Mouse (Mus musculus): ENCODE results near the gene Lrp2. TPM values are rescaled to one million over a fixed set of nuclear protein-coding genes. Genes with fewer than 3 reads are reported as not detected.
A peak's percentile ranks its signal among the peaks of the same experiment; 100 is the strongest.

Gene Lrp2
- polyA plus RNA-seq, 1 experiment from 2014 or later, result 0.74 TPM

DNA sequence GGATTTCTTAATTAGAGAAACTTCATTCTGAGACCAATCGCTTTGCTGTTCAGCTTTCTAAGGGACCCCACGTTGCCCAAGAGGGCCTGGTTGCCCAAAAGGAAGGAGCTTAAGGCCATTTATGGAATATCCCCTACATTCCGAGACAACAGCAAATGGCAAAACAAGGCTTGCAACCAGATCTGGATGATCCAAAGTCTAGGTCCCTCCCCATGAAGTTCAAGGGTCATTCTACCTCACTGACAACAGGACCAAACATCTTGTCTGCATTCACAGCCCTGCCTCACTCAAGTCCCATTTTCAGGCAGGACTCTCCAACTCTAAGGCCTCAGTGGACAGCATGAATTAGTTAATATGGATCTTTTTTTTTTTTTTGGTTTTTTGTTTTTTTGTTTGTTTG is 20.8 kb upstream of the Lrp2 start:
- Histone ChIP-seq H3K4me1 (replicated peaks) (peaks cover 3% of the 10 kb centered on the region; the same call in 1 of the 2 replicates), H3K4me3 (no peak overlapping the region), H3K9me3 (replicated peaks) (no peaks in the 10 kb centered on the region), H3K27me3 (replicated peaks) (0 out of 2 replicates have a peak, but pooled peaks cover 3% of the 10 kb centered on the region), H3K36me3 (no peaks in the 10 kb centered on the region), H3K27ac (ENCODE audit: poor library complexity, severe bottlenecking) (no peak overlapping the region), H3K9ac (no peak overlapping the region), H3K4me2 (no peak overlapping the region)
- no peak for ATAC-seq (ENCODE audit: insufficient number of reproducible peaks, low FRiP score)
- WGBS, result 85% methylated on average over 3 of the region's 3 CpGs

DNA sequence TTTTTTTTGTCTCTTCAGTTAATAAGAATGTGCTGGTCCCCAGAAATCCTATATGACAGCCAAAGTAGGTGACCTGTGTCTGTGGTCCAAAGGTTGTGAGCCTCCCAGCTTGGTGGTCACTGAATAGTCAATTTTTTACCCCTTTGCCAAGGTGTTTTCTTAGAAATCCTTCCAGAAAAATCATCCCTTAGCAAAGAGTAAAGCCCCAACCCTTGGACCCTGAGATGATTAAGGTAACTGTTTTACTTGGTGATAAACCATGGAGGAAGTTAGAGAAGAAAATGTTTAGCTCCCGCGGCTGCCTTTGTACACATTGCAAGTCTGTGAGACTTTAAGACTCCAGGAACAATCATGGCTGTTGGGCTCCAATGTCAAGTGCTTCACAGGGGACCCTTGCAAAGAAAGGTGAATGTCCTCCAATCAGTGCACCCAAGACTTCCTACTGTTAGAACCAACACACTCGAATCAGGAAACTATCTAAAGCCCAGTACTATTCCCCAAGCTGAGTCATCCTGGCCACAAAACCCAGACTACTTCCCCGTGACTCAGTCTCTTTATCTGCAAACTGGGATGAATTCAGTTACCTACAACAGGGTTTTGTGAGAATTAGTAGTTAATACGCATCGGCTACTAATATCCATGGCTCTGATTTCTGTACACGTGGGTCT is 18.0 kb upstream of the Lrp2 start:
- no peaks in the 10 kb centered on the region for H3K27me3 ChIP-seq (replicated peaks)
- 85% methylated on average over 7 of the region's 7 CpGs for WGBS
- ATAC-seq (ENCODE audit: insufficient number of reproducible peaks, low FRiP score), result no peak
- no peak overlapping the region for H3K4me3 ChIP-seq
- no peak overlapping the region for H3K27ac ChIP-seq (ENCODE audit: poor library complexity, severe bottlenecking)
- no peak overlapping the region for H3K9ac ChIP-seq
- H3K36me3 ChIP-seq, result no peaks in the 10 kb centered on the region
- peaks cover 8% of the 10 kb centered on the region for H3K4me1 ChIP-seq (replicated peaks)
- no peaks in the 10 kb centered on the region for H3K9me3 ChIP-seq (replicated peaks)
- H3K4me2 ChIP-seq, result no peak overlapping the region

DNA sequence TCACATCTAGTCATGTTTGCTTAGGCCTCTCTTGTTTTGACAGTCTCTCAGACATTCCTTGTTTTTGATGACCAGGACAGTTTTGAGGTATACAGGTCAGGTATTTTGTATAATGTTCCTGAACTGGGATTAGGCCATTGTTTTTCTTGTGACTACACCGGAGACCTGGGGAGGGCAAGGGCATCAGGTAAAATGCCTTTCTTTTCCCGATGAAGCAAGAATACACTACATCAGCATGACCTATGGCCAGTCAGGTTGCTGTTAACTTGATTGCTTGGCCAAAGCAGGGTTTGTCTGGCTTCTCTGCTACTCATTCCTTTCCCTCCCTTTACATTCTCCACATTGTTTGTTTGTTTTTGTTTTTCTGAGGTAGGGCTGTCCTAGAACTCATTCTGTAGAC is 7.3 kb upstream of the Lrp2 start:
- H3K4me1 ChIP-seq (replicated peaks), result no peaks in the 10 kb centered on the region
- H3K4me3 ChIP-seq, result no peak overlapping the region
- no peak for ATAC-seq (ENCODE audit: insufficient number of reproducible peaks, low FRiP score)
- H3K27me3 ChIP-seq (replicated peaks), result no peaks in the 10 kb centered on the region; the same call in 1 of the 2 replicates
- H3K27ac ChIP-seq (ENCODE audit: poor library complexity, severe bottlenecking), result no peak overlapping the region
- WGBS, result 87% methylated on average over 2 of the region's 2 CpGs
- no peaks in the 10 kb centered on the region for H3K36me3 ChIP-seq
- H3K9ac ChIP-seq, result no peak overlapping the region
- no peaks in the 10 kb centered on the region for H3K9me3 ChIP-seq (replicated peaks)
- H3K4me2 ChIP-seq, result no peak overlapping the region

DNA sequence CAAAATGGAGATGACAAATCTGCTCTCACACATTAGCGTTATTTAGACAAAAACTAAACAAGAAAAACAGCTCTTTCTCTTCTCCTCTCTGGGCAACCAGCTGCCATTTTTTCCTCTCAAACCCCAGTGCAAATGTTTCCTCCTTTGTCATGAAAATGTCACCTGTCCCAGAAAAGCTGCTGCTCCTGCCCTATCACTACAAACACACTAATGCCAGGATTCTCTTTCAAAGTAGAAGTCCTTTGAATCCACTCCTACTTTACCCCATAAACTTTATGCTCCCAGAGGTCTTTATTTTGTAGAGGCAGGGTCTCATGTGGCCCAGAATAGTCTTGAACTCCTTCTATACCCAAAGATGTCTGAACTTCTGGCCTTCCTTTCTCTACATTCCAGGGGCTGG is 6.7 kb upstream of the Lrp2 start:
- no peak overlapping the region for H3K9ac ChIP-seq
- H3K27ac ChIP-seq (ENCODE audit: poor library complexity, severe bottlenecking), result no peak overlapping the region
- peaks cover 5% of the 10 kb centered on the region for H3K4me1 ChIP-seq (replicated peaks)
- 46% methylated on average over 1 of the region's 1 CpGs for WGBS
- H3K36me3 ChIP-seq, result no peaks in the 10 kb centered on the region
- H3K27me3 ChIP-seq (replicated peaks), result peaks cover 6% of the 10 kb centered on the region
- no peaks in the 10 kb centered on the region for H3K9me3 ChIP-seq (replicated peaks)
- no peak overlapping the region for H3K4me3 ChIP-seq
- no peak overlapping the region for H3K4me2 ChIP-seq
- no peak for ATAC-seq (ENCODE audit: insufficient number of reproducible peaks, low FRiP score)

DNA sequence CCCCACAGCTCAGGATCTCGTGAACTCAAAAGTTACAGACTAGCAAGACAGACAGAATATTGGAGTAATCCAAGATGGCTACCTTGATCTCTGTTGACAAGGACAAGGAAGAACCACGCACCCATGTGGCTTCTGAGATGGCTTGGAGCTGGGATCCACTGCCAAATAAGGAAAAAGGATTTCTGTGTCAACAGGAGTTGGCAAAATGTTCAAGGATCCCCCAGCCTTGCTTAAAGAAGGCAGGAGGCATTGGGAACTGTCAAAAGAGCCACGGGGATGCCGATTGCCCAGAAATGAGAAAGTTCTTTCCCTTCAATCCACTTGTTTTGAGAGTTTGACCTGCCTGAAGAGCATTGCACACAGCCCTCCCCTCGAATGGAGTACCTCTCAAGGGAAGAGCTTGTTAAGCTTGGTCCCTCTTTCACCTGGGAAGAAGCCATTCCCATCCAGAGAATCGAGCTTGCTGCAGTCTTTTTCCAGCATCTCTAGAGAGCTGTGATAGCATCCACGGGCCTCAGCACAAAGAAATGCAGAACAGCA is 6.2 kb upstream of the Lrp2 start:
- 47% methylated on average over 7 of the region's 7 CpGs for WGBS
- no peak overlapping the region for H3K4me3 ChIP-seq
- peaks cover 10% of the 10 kb centered on the region for H3K4me1 ChIP-seq (replicated peaks)
- H3K4me2 ChIP-seq, result no peak overlapping the region
- ATAC-seq (ENCODE audit: insufficient number of reproducible peaks, low FRiP score), result no peak
- H3K27ac ChIP-seq (ENCODE audit: poor library complexity, severe bottlenecking), result no peak overlapping the region
- no peak overlapping the region for H3K9ac ChIP-seq
- H3K27me3 ChIP-seq (replicated peaks), result peaks cover 9% of the 10 kb centered on the region
- H3K36me3 ChIP-seq, result no peaks in the 10 kb centered on the region
- no peaks in the 10 kb centered on the region for H3K9me3 ChIP-seq (replicated peaks)

DNA sequence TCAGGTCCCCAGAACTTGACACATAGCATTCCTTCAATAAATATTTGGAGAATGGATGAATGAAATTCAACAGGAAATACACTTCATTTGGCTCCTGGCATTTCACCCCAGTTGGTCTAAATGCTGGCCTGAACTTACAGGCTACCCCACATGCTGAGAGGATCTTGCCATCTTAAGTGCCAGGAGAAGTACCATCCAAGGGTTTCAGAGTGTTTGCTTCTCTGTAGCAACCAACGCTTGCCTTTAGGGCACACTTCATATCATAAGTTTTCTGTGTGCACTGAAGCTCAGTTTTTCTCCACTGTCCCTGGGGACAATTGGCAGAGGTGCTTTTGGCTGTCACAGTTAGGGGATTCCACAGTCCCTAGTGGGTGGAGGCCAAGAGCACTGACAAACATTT is 4.7 kb upstream of the Lrp2 start:
- H3K9ac ChIP-seq, result no peak overlapping the region
- H3K27ac ChIP-seq (ENCODE audit: poor library complexity, severe bottlenecking), result no peak overlapping the region
- H3K36me3 ChIP-seq, result no peaks in the 10 kb centered on the region
- H3K4me2 ChIP-seq, result no peak overlapping the region
- 72% methylated on average over 1 of the region's 1 CpGs for WGBS
- H3K4me1 ChIP-seq (replicated peaks), result peaks cover 18% of the 10 kb centered on the region
- H3K4me3 ChIP-seq, result no peak overlapping the region
- peaks cover 20% of the 10 kb centered on the region for H3K27me3 ChIP-seq (replicated peaks)
- H3K9me3 ChIP-seq (replicated peaks), result no peaks in the 10 kb centered on the region
- no peak for ATAC-seq (ENCODE audit: insufficient number of reproducible peaks, low FRiP score)

DNA sequence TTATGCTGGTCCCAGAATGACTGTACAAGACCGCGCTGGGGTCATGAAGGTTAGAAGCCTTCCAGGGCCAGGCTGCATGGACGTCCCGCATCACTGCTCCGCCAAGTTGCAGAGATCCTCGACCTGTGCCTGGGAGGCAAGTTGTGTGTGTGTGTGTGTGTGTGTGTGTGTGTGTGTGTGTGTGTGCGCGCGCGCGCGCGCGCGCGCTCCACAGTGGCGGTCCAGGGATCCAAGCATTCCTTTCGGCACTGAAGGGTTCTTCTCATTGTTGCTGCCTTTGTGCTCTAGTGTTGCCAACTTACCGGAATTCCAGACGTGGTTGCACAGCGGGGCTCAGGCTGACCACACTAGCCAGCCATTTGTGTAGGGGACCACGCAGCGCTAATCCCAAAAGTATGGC is 2.0 kb upstream of the Lrp2 start:
- Histone ChIP-seq H3K27me3 (replicated peaks) (peaks cover 30% of the 10 kb centered on the region), H3K4me1 (replicated peaks) (peaks cover 28% of the 10 kb centered on the region), H3K4me2 (peak overlapping the region; percentile 98), H3K36me3 (no peaks in the 10 kb centered on the region), H3K4me3 (peak overlapping the region; percentile 69), H3K9ac (peak overlapping the region; percentile 15; the same call in 1 of the 2 replicates), H3K27ac (ENCODE audit: poor library complexity, severe bottlenecking) (no peak overlapping the region), H3K9me3 (replicated peaks) (no peaks in the 10 kb centered on the region)
- 2% methylated on average over 11 of the region's 23 CpGs for WGBS
- ATAC-seq (ENCODE audit: insufficient number of reproducible peaks, low FRiP score), result no peak

DNA sequence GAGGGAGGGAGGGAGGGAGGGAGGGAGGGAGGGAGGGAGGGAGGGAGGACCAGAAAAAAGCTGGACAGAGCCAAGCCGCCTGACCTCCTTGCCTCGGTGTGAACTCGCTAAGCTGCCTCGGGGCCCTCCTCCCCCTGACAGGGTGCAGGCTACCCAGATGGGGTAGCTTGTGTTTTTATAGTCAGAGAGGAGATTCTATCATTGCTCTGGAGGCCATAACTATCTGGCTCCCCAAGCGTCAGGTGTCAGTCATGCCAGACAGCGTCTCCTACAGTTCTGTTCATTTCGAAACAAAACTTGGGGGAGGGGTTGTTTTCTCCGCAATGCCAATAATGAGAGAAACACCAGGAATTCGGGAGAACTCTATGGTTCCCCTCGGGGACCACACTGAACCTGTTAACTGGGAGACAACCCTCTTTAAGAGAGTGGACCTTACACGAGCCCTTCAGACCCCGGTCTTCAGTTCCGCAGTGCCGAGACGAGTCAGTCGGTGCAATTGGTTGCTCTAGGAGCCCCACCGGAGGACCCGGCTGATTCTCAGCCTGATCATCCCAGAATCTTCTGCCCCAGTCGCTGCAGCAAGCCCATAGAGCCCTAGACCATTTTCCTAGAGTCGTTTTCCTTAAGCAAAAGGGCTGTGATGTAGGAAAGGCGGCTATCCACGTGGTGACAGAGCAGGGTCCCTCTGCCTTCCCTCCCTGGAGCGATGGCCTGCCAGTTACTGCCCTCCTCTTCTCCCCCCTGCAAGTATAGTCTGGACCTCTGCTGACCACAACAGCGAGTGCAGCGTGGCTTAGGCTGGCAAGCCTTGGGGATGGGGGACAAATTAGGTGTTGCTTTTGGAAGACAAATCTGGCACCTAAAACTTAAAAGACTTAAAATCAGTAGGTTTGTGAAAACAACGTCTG is 1.2 kb upstream of the Lrp2 start:
- peaks cover 36% of the 10 kb centered on the region for H3K27me3 ChIP-seq (replicated peaks)
- under 1% methylated on average over 26 of the region's 26 CpGs for WGBS
- H3K4me1 ChIP-seq (replicated peaks), result peaks cover 28% of the 10 kb centered on the region
- no peak for ATAC-seq (ENCODE audit: insufficient number of reproducible peaks, low FRiP score)
- H3K4me2 ChIP-seq, result peak overlapping the region; percentile 98
- H3K36me3 ChIP-seq, result no peaks in the 10 kb centered on the region
- H3K9ac ChIP-seq, result peak overlapping the region; percentile 15; the same call in 1 of the 2 replicates
- no peaks in the 10 kb centered on the region for H3K9me3 ChIP-seq (replicated peaks)
- peak overlapping the region; percentile 69 for H3K4me3 ChIP-seq
- H3K27ac ChIP-seq (ENCODE audit: poor library complexity, severe bottlenecking), result no peak overlapping the region

DNA sequence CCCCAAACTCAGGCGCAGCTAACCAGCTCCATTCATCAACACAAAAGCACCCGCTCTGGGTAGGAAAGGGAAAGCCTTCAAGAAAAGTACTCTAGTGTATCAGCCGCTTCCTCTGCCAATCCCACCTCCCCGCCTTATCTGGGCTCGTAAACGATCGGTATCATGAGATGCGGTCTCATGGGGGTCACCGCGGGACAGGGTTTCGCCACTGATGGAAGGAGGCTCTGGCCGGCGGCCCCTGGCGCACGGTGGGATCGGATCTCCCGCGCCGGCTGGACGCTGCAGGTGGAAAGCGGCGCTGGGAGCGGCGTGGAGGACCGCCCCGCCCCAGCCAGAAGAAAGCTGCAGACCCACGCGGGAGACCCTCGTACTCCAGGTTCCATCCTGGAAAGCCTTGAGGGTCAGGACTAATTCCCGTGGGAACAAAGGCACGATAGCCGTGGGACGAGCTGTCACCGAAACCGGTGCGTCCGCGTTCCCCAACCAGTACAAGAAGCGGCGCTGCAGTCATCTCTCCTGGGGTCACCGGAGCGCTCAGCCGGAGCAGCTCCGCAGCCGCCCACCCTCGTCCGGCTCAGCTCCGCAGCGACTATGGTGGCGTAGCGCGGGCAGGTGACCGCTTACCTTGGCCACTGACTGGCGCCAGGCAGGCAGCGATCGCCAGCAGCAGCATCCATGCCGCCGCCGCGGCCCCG is 527 bp downstream of the Lrp2 start:
- Histone ChIP-seq H3K4me2 (peak overlapping the region; percentile 98), H3K27ac (ENCODE audit: poor library complexity, severe bottlenecking) (no peak overlapping the region), H3K4me3 (peak overlapping the region; percentile 69), H3K4me1 (replicated peaks) (peaks cover 28% of the 10 kb centered on the region), H3K36me3 (no peaks in the 10 kb centered on the region), H3K9ac (peak overlapping the region; percentile 68), H3K27me3 (replicated peaks) (peaks cover 36% of the 10 kb centered on the region), H3K9me3 (replicated peaks) (no peaks in the 10 kb centered on the region)
- under 1% methylated on average over 61 of the region's 61 CpGs for WGBS
- ATAC-seq (ENCODE audit: insufficient number of reproducible peaks, low FRiP score), result peak; percentile 47

DNA sequence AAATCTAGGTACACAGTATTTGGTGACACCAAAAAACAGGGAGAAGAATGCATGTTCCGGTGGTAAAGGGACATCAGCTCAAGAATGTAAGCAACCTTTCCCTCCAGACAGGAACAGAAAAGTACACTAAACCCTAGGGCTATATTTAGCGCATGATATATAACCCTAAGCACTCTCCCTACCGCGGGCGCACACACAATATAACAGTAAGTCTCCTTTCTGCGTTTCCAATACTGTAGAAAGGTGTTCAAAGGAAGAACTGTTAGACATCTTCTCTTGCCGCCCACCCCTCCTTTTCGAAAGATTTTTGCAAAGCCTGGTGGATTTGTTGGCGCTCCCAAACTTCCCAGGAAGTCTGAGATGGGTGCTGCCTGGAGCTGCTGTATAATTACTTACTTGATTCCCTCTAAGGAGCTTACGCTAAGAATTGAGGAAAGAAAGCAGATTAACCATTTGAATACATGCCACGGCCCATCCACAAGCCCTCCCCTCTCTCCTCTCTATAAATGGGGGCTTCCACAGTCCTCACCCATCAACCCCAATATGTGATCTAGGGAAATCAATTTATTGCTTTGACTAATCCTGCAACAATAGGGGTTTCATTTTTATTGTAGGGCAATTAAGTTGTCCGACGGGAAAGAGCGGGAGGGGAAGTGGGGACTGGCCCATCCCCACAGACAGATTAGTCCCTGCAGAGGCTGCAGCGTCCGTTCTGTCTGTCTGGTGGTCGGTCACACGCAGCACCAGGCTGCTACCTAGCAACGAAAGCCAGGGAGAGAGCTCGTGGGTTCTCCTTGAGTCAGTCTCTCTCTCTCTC is 1.5 kb downstream of the Lrp2 start:
- Histone ChIP-seq H3K27me3 (replicated peaks) (peaks cover 36% of the 10 kb centered on the region), H3K4me2 (peak overlapping the region; percentile 98), H3K9ac (no peak overlapping the region), H3K4me1 (replicated peaks) (peaks cover 28% of the 10 kb centered on the region), H3K36me3 (no peaks in the 10 kb centered on the region), H3K9me3 (replicated peaks) (no peaks in the 10 kb centered on the region), H3K27ac (ENCODE audit: poor library complexity, severe bottlenecking) (no peak overlapping the region), H3K4me3 (peak overlapping the region; percentile 69)
- ATAC-seq (ENCODE audit: insufficient number of reproducible peaks, low FRiP score), result no peak
- 2% methylated on average over 20 of the region's 20 CpGs for WGBS
